Mouse (Mus musculus) CH12.LX (cell line): ENCODE results near the gene Pdcd11.

Experiments used
- CTCF ChIP-seq, 2 experiments: IDR thresholded peaks in 1 of 2; conservative IDR thresholded peaks in 1 of 2; 2 replicates each; pipeline ENCODE4 v1.5.1; 2011 to 2012; ENCODE audit warnings: low read depth in 2 of 2, low read length in 2 of 2, improper control_type of control experiment in 1 of 2, inconsistent platforms in 1 of 2, mild to moderate bottlenecking in 1 of 2, moderate library complexity in 1 of 2
- MAX ChIP-seq: IDR thresholded peaks from 2 replicates; pipeline ENCODE4 v1.6.1; 2011; ENCODE audit warnings: low read length, improper control_type of control experiment
- MAZ ChIP-seq: IDR thresholded peaks from 2 replicates; pipeline ENCODE4 v1.6.1; 2012; ENCODE audit warnings: low read depth, mild to moderate bottlenecking, inconsistent platforms, low read length, improper control_type of control experiment, moderate library complexity

GRCm38 (mm10) chr19:47176916-47177505 lies 86.4 kb downstream of the Pdcd11 start:
- no peak for TF ChIP-seq MAX
- no peak for TF ChIP-seq CTCF (conservative IDR thresholded peaks at IDR 0.05 in 1 of 2, IDR thresholded peaks at IDR 0.05 in 1 of 2; ENCODE audit: low read depth in 2 of 2, low read length in 2 of 2)
- TF ChIP-seq MAZ, result no peak
